Mouse (Mus musculus) midbrain, embryonic 11.5 days (tissue): Measurements from ENCODE around the gene Sde2. TPM values are rescaled to one million over a fixed set of nuclear protein-coding genes. Genes with fewer than 3 reads are reported as not detected.

Experiments
- ATAC-seq: fragments of 200-750 bp; cut with Nextera tagmentation; 2 replicates; pipeline ENCODE4 v1.8.0; 2017; ENCODE audit warnings: moderate TSS enrichment, moderate library complexity; ENCODE audit not compliant: low FRiP score
- DNase-seq: peaks from one replicate; pipeline ENCODE4 v3.0.0; 2015; ENCODE audit warnings: low spot score; ENCODE audit errors: missing footprints
- H3K27ac ChIP-seq: fragments of 300-500 bp; sonication (generic); 2 replicates; pipeline ENCODE4 v1.5.1; 2014; ENCODE audit warnings: low read depth, low read length
- H3K27me3 ChIP-seq: fragments of 300-500 bp; sonication (generic); 2 replicates; pipeline ENCODE4 v1.6.1; 2014; ENCODE audit warnings: mild to moderate bottlenecking, low read length, moderate library complexity, mixed read lengths; ENCODE audit not compliant: control insufficient read depth, insufficient read depth
- H3K36me3 ChIP-seq: fragments of 300-500 bp; sonication (generic); 2 replicates; pipeline ENCODE4 v1.6.1; 2014; ENCODE audit warnings: mild to moderate bottlenecking, low read length, moderate library complexity, mixed read lengths; ENCODE audit not compliant: control insufficient read depth, insufficient read depth
- H3K4me1 ChIP-seq: fragments of 300-500 bp; sonication (generic); 2 replicates; pipeline ENCODE4 v1.6.1; 2014; ENCODE audit warnings: low read length; ENCODE audit not compliant: control insufficient read depth, insufficient read depth
- H3K4me2 ChIP-seq: fragments of 300-500 bp; sonication (generic); 2 replicates; pipeline ENCODE4 v1.6.1; 2014; ENCODE audit warnings: mild to moderate bottlenecking, moderate library complexity
- H3K4me3 ChIP-seq: fragments of 300-500 bp; sonication (generic); 2 replicates; pipeline ENCODE4 v1.5.1; 2014; ENCODE audit warnings: low read depth, low read length
- H3K9ac ChIP-seq: fragments of 300-500 bp; sonication (generic); 2 replicates; pipeline ENCODE4 v1.6.1; 2014; ENCODE audit warnings: low read length
- H3K9me3 ChIP-seq: fragments of 300-500 bp; sonication (generic); 2 replicates; pipeline ENCODE4 v1.6.1; 2016; ENCODE audit warnings: low read length; ENCODE audit not compliant: control insufficient read depth
- WGBS: fragments of 180-500 bp; shearing (Covaris S2); extraction: QIAGEN DNeasy Blood & Tissue Kit; methylation state at CpG from one replicate; pipeline ENCODE4 v1.1.7; 2014; 5-methylcytosine and 5-hydroxymethylcytosine counted together
- polyA plus RNA-seq: library from polyadenylated mRNA; unstranded; fragments of >200 nt; fragmentation: Nextera tagmentation; extraction: Ambion mirVana; gene quantifications from 2 replicates; pipeline ENCODE4 v1.2.1, GENCODE M21; 2014

The Sde2 gene
- polyA plus RNA-seq, 1 experiment from 2014 or later, result 34.1 TPM

DNA sequence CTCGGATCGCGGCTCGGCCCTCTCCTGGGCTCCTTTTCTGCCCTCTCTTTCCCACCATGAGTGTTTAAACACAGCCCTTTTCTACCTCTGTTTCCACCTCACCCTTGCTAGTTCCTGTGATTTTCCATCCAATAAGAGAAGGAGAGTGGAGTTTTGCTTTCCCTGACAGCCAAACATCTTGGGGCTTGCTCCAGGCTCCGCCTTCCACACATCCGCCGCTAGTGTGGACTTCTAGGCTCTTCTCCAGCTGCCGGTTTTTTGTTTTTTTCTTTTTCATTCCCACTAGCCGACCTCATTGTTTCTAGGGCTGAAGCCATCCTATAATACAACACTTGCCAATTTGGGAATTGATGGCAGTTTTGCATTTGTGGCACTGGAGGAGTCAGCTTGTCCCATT lies 2.8 kb upstream of the Sde2 start:
- H3K27me3 ChIP-seq, result no peaks in the 10 kb centered on the region
- ATAC-seq, result peak; percentile 26; the same call in 1 of the 2 replicates
- WGBS, result 3% methylated on average over 9 of the region's 9 CpGs
- DNase-seq, result peak; percentile 93
- H3K9me3 ChIP-seq, result no peaks in the 10 kb centered on the region
- peaks cover 27% of the 10 kb centered on the region for H3K4me1 ChIP-seq
- peak overlapping the region; percentile 46 for H3K4me2 ChIP-seq
- H3K9ac ChIP-seq, result peak overlapping the region; percentile 41
- no peaks in the 10 kb centered on the region for H3K36me3 ChIP-seq
- H3K27ac ChIP-seq, result peak overlapping the region; percentile 84
- H3K4me3 ChIP-seq, result 0 out of 2 replicates have a peak overlapping the region, but pooled peaks have one; percentile 1

DNA sequence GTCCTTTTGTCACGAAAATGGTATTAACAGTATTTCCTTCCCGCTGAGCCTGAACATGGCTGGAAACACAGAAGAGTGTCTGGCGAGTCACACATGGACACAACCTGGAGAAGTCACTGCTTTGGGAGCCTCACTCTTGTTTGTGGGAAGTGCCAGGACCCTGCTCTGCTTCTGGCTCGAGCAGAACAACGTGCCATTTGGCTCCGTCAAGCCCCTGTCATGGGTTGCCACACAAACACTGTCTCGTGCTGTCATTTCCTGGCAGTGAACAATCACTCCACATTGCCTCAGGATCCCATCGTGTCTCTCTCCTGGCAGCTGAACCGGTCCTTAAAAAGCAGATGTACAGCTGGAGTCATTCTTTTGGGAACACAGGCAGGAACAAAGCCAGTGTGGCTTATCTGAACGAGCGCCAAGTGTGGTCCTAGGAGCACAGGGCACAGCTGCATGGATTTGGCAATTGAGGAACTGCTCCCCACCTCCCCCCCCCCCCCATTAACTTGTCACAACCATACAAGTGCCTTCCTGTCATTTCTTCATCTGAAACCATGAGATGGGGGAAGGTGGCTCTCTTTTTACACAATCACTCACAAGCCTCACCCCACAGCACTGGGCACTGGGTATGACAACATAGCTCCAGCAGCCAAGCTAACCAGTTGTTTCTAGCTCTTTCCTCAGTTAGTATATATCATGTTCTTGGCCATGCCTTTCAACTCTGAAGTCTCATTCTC lies 2.3 kb upstream of the Sde2 start:
- no peak for DNase-seq
- Histone ChIP-seq H3K9ac (peak overlapping the region; percentile 41), H3K4me3 (0 out of 2 replicates have a peak overlapping the region, but pooled peaks have one; percentile 1), H3K36me3 (no peaks in the 10 kb centered on the region), H3K27ac (peak overlapping the region; percentile 84), H3K4me2 (peak overlapping the region; percentile 46), H3K4me1 (peaks cover 27% of the 10 kb centered on the region), H3K27me3 (no peaks in the 10 kb centered on the region), H3K9me3 (no peaks in the 10 kb centered on the region)
- ATAC-seq, result no peak
- 29% methylated on average over 11 of the region's 11 CpGs for WGBS

DNA sequence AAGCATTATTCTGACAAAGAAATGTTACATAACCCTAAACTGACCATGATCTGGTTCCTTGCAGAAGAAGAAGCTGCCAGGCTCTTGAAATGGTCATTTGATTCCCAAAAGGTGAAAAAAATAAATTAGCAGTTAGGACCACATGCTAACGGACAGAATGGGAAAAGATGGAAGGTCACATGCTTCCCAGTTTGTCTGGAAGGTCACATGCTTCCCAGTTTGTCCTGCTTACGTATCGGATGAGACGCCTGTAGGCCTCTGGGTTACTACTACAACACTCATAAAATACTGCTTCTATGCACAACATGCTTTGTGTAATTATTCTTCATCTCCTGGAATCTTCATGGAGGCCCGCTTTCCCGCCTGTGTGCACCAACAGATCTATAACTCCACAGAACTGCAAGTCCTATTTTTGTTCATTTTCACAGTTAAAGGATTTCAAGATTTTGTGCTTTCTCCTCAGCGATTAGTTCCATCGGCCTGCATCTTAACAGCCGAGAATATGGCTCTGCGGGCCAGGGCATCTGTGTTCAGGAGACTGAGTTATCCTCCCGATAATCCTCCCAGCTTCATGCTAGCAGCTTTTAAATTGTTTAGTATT lies 1.1 kb upstream of the Sde2 start:
- Histone ChIP-seq H3K9ac (peak overlapping the region; percentile 80), H3K36me3 (no peaks in the 10 kb centered on the region), H3K27me3 (no peaks in the 10 kb centered on the region), H3K4me1 (peaks cover 27% of the 10 kb centered on the region), H3K9me3 (no peaks in the 10 kb centered on the region), H3K4me2 (peak overlapping the region; percentile 80), H3K27ac (peak overlapping the region; percentile 96), H3K4me3 (peak overlapping the region; percentile 70)
- 39% methylated on average over 11 of the region's 11 CpGs for WGBS
- DNase-seq (no peak), ATAC-seq (0 out of 2 replicates have a peak, but pooled peaks have one; percentile 3)

DNA sequence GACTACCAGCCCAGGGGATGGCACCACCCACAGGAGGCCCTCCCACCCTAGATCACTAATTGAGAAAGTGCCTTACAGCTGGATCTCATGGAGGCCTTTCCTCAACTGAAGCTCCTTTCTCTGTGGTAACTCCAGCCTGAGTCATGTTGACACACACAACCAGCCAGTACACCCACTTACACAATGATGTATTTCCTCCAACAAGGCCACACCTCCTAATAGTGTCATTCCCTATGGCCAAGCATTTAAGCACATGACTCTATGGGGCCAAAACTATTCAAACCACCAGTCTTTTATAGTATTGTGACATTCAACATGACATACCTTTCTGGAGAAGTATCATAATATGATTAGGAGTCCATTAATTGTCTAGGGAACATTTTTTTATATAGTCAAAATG lies 7.8 kb downstream of the Sde2 start:
- Histone ChIP-seq H3K4me1 (no peaks in the 10 kb centered on the region), H3K27me3 (no peaks in the 10 kb centered on the region), H3K27ac (no peak overlapping the region), H3K9me3 (no peaks in the 10 kb centered on the region), H3K4me2 (no peak overlapping the region), H3K4me3 (no peak overlapping the region), H3K36me3 (peaks cover 14% of the 10 kb centered on the region), H3K9ac (no peak overlapping the region)
- no peak for ATAC-seq
- no peak for DNase-seq

- WGBS, result 91% methylated on average over 6 of the region's 6 CpGs
- Histone ChIP-seq H3K27ac (no peak overlapping the region), H3K4me3 (no peak overlapping the region), H3K9ac (no peak overlapping the region), H3K9me3 (no peaks in the 10 kb centered on the region), H3K4me2 (no peak overlapping the region), H3K4me1 (no peaks in the 10 kb centered on the region), H3K27me3 (no peaks in the 10 kb centered on the region), H3K36me3 (peaks cover 17% of the 10 kb centered on the region)
- DNase-seq (no peak), ATAC-seq (no peak)
Observed at GRCm38 (mm10) chr1:180860030-180860429, 9.1 kb downstream of the Sde2 start.

DNA sequence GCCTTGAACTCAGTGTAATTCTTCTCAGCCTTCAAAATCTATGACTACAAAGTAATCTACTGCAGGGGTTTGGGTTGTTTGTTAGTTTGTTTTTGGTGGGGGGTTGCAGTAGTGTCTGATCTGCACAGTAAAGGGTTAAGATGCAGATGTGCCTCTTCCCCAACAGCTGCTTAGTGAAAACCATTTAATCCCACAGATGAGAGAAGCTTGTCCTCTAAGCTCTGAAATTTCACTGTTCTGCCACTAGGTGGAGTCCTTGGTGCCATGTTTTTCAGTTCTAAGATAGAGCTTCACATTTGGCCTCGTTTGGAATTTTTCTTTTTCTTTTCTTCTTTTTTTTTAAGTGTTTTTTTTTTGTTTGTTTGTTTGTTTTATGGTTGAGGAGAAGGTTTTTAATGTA lies 12.7 kb downstream of the Sde2 start:
- H3K4me1 ChIP-seq, result no peaks in the 10 kb centered on the region
- no peak for ATAC-seq
- peak; percentile 92 for DNase-seq
- no peak overlapping the region for H3K4me2 ChIP-seq
- no peak overlapping the region for H3K9ac ChIP-seq
- peaks cover 10% of the 10 kb centered on the region; the same call in 1 of the 2 replicates for H3K36me3 ChIP-seq
- H3K27me3 ChIP-seq, result no peaks in the 10 kb centered on the region
- 33% methylated on average over 1 of the region's 1 CpGs for WGBS
- no peaks in the 10 kb centered on the region for H3K9me3 ChIP-seq
- no peak overlapping the region for H3K4me3 ChIP-seq
- no peak overlapping the region for H3K27ac ChIP-seq

GRCm38 (mm10) chr1:180866001-180866400 lies 15.1 kb downstream of the Sde2 start:
- H3K36me3 ChIP-seq, result peaks cover 8% of the 10 kb centered on the region; the same call in 1 of the 2 replicates
- no peak overlapping the region for H3K9ac ChIP-seq
- ATAC-seq (no peak), DNase-seq (no peak)
- H3K27me3 ChIP-seq, result no peaks in the 10 kb centered on the region
- no peak overlapping the region for H3K27ac ChIP-seq
- no peaks in the 10 kb centered on the region for H3K4me1 ChIP-seq
- whole genome bisulfite sequencing, result 96% methylated on average over 7 of the region's 7 CpGs
- no peak overlapping the region for H3K4me2 ChIP-seq
- H3K9me3 ChIP-seq, result no peaks in the 10 kb centered on the region
- H3K4me3 ChIP-seq, result no peak overlapping the region

GRCm38 (mm10) chr1:180870122-180870650 lies 19.3 kb downstream of the Sde2 start:
- Histone ChIP-seq H3K4me2 (no peak overlapping the region), H3K36me3 (no peaks in the 10 kb centered on the region; the same call in 1 of the 2 replicates), H3K4me1 (no peaks in the 10 kb centered on the region), H3K27me3 (no peaks in the 10 kb centered on the region), H3K27ac (no peak overlapping the region), H3K4me3 (no peak overlapping the region), H3K9ac (no peak overlapping the region), H3K9me3 (no peaks in the 10 kb centered on the region)
- no peak for DNase-seq
- 81% methylated on average over 13 of the region's 13 CpGs for WGBS
- no peak for ATAC-seq

- no peaks in the 10 kb centered on the region for H3K9me3 ChIP-seq
- DNase-seq (peak; percentile 93), ATAC-seq (peak; percentile 44; the same call in 1 of the 2 replicates)
- H3K27me3 ChIP-seq, result no peaks in the 10 kb centered on the region
- no peaks in the 10 kb centered on the region for H3K36me3 ChIP-seq
- no peak overlapping the region for H3K4me3 ChIP-seq
- no peak overlapping the region for H3K9ac ChIP-seq
- H3K4me2 ChIP-seq, result no peak overlapping the region
- H3K27ac ChIP-seq, result no peak overlapping the region
- no peaks in the 10 kb centered on the region for H3K4me1 ChIP-seq
- 18% methylated on average over 9 of the region's 9 CpGs for WGBS
Observed at GRCm38 (mm10) chr1:180873861-180874484, 23.0 kb downstream of the Sde2 start.
